ENCODE assay signal across 9 mouse cellular contexts in genomic region chr15:77822057-77822466, GRCm38 (mm10). TPM values are rescaled to one million over a fixed set of nuclear protein-coding genes. Genes with fewer than 3 reads are reported as not detected.
DNase-seq lines count a peak whose midpoint lies in the region; ATAC-seq and TF ChIP-seq lines count a peak whose summit lies in the region.
"Had no signal": no experiment of that assay in that cellular context is flagged by ENCODE, and none has a peak within 500 bp of the region (broad histone marks: within the 10 kb centered on the region; RNA-seq: fewer than 3 reads in every experiment).

No protein-coding gene starts in this region.

- no peak overlapping the region for H3K4me3 ChIP-seq in forebrain, embryonic 10.5 days
- H3K4me3 ChIP-seq in forebrain, embryonic 11.5 days (ENCODE audit: low read depth, low read length) = no peak overlapping the region
- no peak overlapping the region for H3K4me3 ChIP-seq in embryonic facial prominence, embryonic 11.5 days (ENCODE audit: low read depth, low read length)
- no peak overlapping the region for H3K4me3 ChIP-seq in kidney, postnatal 0 days (replicated peaks; ENCODE audit: low read depth, low read length)
- 0 out of 2 replicates have a peak overlapping the region, but pooled peaks have one; percentile 6 for H3K4me3 ChIP-seq in lung, embryonic 16.5 days (ENCODE audit: low read length)
- H3K4me3 ChIP-seq: forebrain, embryonic 12.5 days had no signal

- H3K27ac ChIP-seq in forebrain, embryonic 10.5 days = peak overlapping the region; percentile 45; the same call in 1 of the 2 replicates
- H3K27ac ChIP-seq in forebrain, embryonic 11.5 days (ENCODE audit: low read depth, low read length) = no peak overlapping the region
- H3K27ac ChIP-seq in embryonic facial prominence, embryonic 11.5 days (replicated peaks; ENCODE audit: low read depth, low read length) = peak overlapping the region; percentile 21; the same call in 1 of the 2 replicates
- H3K27ac ChIP-seq in kidney, postnatal 0 days = peak overlapping the region; percentile 87
- H3K27ac ChIP-seq in lung, embryonic 16.5 days (ENCODE audit: low read length) = peak overlapping the region; percentile 90
- H3K27ac ChIP-seq: forebrain, embryonic 12.5 days had no signal

- 44% methylated on average over 5 of the region's 5 CpGs for WGBS in forebrain, embryonic 10.5 days
- WGBS in forebrain, embryonic 11.5 days = 56% methylated on average over 5 of the region's 5 CpGs
- WGBS in embryonic facial prominence, embryonic 11.5 days = 36% methylated on average over 5 of the region's 5 CpGs
- 38% methylated on average over 5 of the region's 5 CpGs for WGBS in kidney, postnatal 0 days
- WGBS in lung, embryonic 16.5 days = 39% methylated on average over 5 of the region's 5 CpGs

- H3K9me3 ChIP-seq in forebrain, embryonic 10.5 days = no peaks in the 10 kb centered on the region
- no peaks in the 10 kb centered on the region for H3K9me3 ChIP-seq in forebrain, embryonic 11.5 days (ENCODE audit: control insufficient read depth, low read length)
- no peaks in the 10 kb centered on the region for H3K9me3 ChIP-seq in embryonic facial prominence, embryonic 11.5 days (replicated peaks; ENCODE audit: control insufficient read depth, low read length)
- H3K9me3 ChIP-seq in kidney, postnatal 0 days (replicated peaks; ENCODE audit: low read length) = no peaks in the 10 kb centered on the region
- no peaks in the 10 kb centered on the region for H3K9me3 ChIP-seq in lung, embryonic 16.5 days (ENCODE audit: control insufficient read depth, low read length)
- H3K9me3 ChIP-seq: forebrain, embryonic 12.5 days had no signal

- H3K4me1 ChIP-seq in forebrain, embryonic 10.5 days = peaks cover 75% of the 10 kb centered on the region
- H3K4me1 ChIP-seq in forebrain, embryonic 11.5 days (replicated peaks; ENCODE audit: control insufficient read depth, insufficient read depth, low read length) = peaks cover 3% of the 10 kb centered on the region; the same call in 1 of the 2 replicates
- peaks cover 7% of the 10 kb centered on the region; the same call in 1 of the 2 replicates for H3K4me1 ChIP-seq in embryonic facial prominence, embryonic 11.5 days (ENCODE audit: control insufficient read depth, insufficient read depth, low read length)
- peaks cover 82% of the 10 kb centered on the region for H3K4me1 ChIP-seq in kidney, postnatal 0 days (replicated peaks; ENCODE audit: insufficient read depth, low read length)
- H3K4me1 ChIP-seq in lung, embryonic 16.5 days (replicated peaks; ENCODE audit: control insufficient read depth, insufficient read depth, low read length) = peaks cover 88% of the 10 kb centered on the region

- TF ChIP-seq CTCF in kidney, postnatal 0 days (IDR thresholded peaks at IDR 0.05; ENCODE audit: low read depth) = no peak

- no peaks in the 10 kb centered on the region for H3K27me3 ChIP-seq in forebrain, embryonic 10.5 days (ENCODE audit: poor library complexity, severe bottlenecking)
- no peaks in the 10 kb centered on the region for H3K27me3 ChIP-seq in forebrain, embryonic 11.5 days (ENCODE audit: control insufficient read depth, insufficient read depth, low read length)
- H3K27me3 ChIP-seq in embryonic facial prominence, embryonic 11.5 days (ENCODE audit: control insufficient read depth, insufficient read depth, low read length) = no peaks in the 10 kb centered on the region
- no peaks in the 10 kb centered on the region for H3K27me3 ChIP-seq in kidney, postnatal 0 days (ENCODE audit: insufficient read depth, low read length)
- H3K27me3 ChIP-seq in lung, embryonic 16.5 days (ENCODE audit: control insufficient read depth, insufficient read depth, low read depth, low read length) = no peaks in the 10 kb centered on the region
- H3K27me3 ChIP-seq: forebrain, embryonic 12.5 days had no signal

- no peak overlapping the region for H3K4me2 ChIP-seq in forebrain, embryonic 11.5 days (ENCODE audit: low read depth, low read length, severe bottlenecking)
- H3K4me2 ChIP-seq in embryonic facial prominence, embryonic 11.5 days (ENCODE audit: low read depth, low read length) = no peak overlapping the region
- no peak overlapping the region for H3K4me2 ChIP-seq in kidney, postnatal 0 days (ENCODE audit: low read length)
- H3K4me2 ChIP-seq in lung, embryonic 16.5 days (ENCODE audit: low read depth, low read length) = peak overlapping the region; percentile 26
- H3K4me2 ChIP-seq: forebrain, embryonic 12.5 days had no signal

- no peak for ATAC-seq in forebrain, embryonic 11.5 days (replicated peaks; ENCODE audit: low FRiP score)
- no peak for ATAC-seq in embryonic facial prominence, embryonic 11.5 days (replicated peaks; ENCODE audit: insufficient number of reproducible peaks, low FRiP score, low TSS enrichment, low read depth)
- no peak for ATAC-seq in kidney, postnatal 0 days (replicated peaks; ENCODE audit: low FRiP score, low read depth)
- peak; percentile 76 for ATAC-seq in lung, embryonic 16.5 days (ENCODE audit: low read depth)

- no peak for DNase-seq in forebrain, embryonic 10.5 days (ENCODE audit: extremely low spot score, low spot score)
- DNase-seq in forebrain, embryonic 11.5 days (ENCODE audit: low spot score) = no peak
- DNase-seq in embryonic facial prominence, embryonic 11.5 days (ENCODE audit: low spot score) = no peak
- DNase-seq in kidney, postnatal 0 days (ENCODE audit: low spot score) = no peak
- DNase-seq in ovary, adult 18-20 months (ENCODE audit: low spot score) = no peak
- DNase-seq in MN1 (ENCODE audit: low spot score) = no peak
- DNase-seq in T-cell, adult 2 months (ENCODE audit: low spot score) = no peak

- H3K9ac ChIP-seq in forebrain, embryonic 11.5 days (ENCODE audit: low read length) = no peak overlapping the region
- no peak overlapping the region for H3K9ac ChIP-seq in embryonic facial prominence, embryonic 11.5 days (replicated peaks; ENCODE audit: low read length)
- H3K9ac ChIP-seq in kidney, postnatal 0 days (ENCODE audit: low read depth, low read length) = no peak overlapping the region
- 0 out of 2 replicates have a peak overlapping the region, but pooled peaks have one; percentile 40 for H3K9ac ChIP-seq in lung, embryonic 16.5 days (ENCODE audit: low read length)
- H3K9ac ChIP-seq: forebrain, embryonic 12.5 days had no signal

- no peaks in the 10 kb centered on the region; the same call in none of the 2 replicates for H3K36me3 ChIP-seq in forebrain, embryonic 10.5 days (replicated peaks)
- no peaks in the 10 kb centered on the region for H3K36me3 ChIP-seq in forebrain, embryonic 11.5 days (ENCODE audit: control insufficient read depth, insufficient read depth, low read length)
- no peaks in the 10 kb centered on the region for H3K36me3 ChIP-seq in embryonic facial prominence, embryonic 11.5 days (replicated peaks; ENCODE audit: control insufficient read depth, insufficient read depth, low read depth, low read length)
- H3K36me3 ChIP-seq in kidney, postnatal 0 days (ENCODE audit: insufficient read depth, low read length) = no peaks in the 10 kb centered on the region
- H3K36me3 ChIP-seq in lung, embryonic 16.5 days (ENCODE audit: control insufficient read depth, insufficient read depth, low read length) = no peaks in the 10 kb centered on the region
- H3K36me3 ChIP-seq: forebrain, embryonic 12.5 days had no signal

RNA-seq across cellular contexts. Expression of gene Myh9, which starts 19.9 kb away (rescaled TPM):
- 35.6 and 36.8 TPM in 2 replicates for polyA plus RNA-seq in forebrain, embryonic 10.5 days (2016; fragmentation: Nextera tagmentation; extraction: Ambion mirVana)
- 32.0 and 37.4 TPM in 2 replicates for polyA plus RNA-seq in forebrain, embryonic 11.5 days (2014; fragmentation: Nextera tagmentation; extraction: Ambion mirVana)
- polyA plus RNA-seq in embryonic facial prominence, embryonic 11.5 days (2014; fragmentation: Nextera tagmentation; extraction: Ambion mirVana) = 23.4 and 25.1 TPM in 2 replicates
- 52.9 and 57.2 TPM in 2 replicates for polyA plus RNA-seq in kidney, postnatal 0 days (2015; fragmentation: Nextera tagmentation; extraction: Ambion mirVana)
- 71.7 and 77.6 TPM in 2 replicates for polyA plus RNA-seq in lung, embryonic 16.5 days (2015; fragmentation: Nextera tagmentation; extraction: Ambion mirVana)
